Mouse (Mus musculus) hindbrain, embryonic 16.5 days (tissue): ENCODE data around the gene Asap2. TPM values are rescaled to one million over a fixed set of nuclear protein-coding genes. Genes with fewer than 3 reads are reported as not detected.

Experiments used
- ATAC-seq: fragments of 200-750 bp; cut with Nextera tagmentation; 2 replicates; pipeline ENCODE4 v1.8.0; 2017; ENCODE audit warnings: moderate TSS enrichment, moderate library complexity
- H3K27ac ChIP-seq: fragments of 300-500 bp; sonication (generic); 2 replicates; pipeline ENCODE4 v1.5.1; 2014; ENCODE audit warnings: low read depth, mild to moderate bottlenecking, control low read depth, low read length, moderate library complexity
- H3K27me3 ChIP-seq: fragments of 300-500 bp; sonication (generic); replicated peaks from 2 replicates; pipeline ENCODE4 v1.6.1; 2014; ENCODE audit warnings: low read length; ENCODE audit not compliant: control insufficient read depth, insufficient read depth
- H3K36me3 ChIP-seq: fragments of 300-500 bp; sonication (generic); 2 replicates; pipeline ENCODE4 v1.6.1; 2014; ENCODE audit warnings: mild to moderate bottlenecking, low read length, moderate library complexity, mixed read lengths; ENCODE audit not compliant: control insufficient read depth, insufficient read depth
- H3K4me1 ChIP-seq: fragments of 300-500 bp; sonication (generic); 2 replicates; pipeline ENCODE4 v1.6.1; 2014; ENCODE audit warnings: low read depth, low read length; ENCODE audit not compliant: control insufficient read depth, insufficient read depth
- H3K4me2 ChIP-seq: fragments of 300-500 bp; sonication (generic); 2 replicates; pipeline ENCODE4 v1.6.1; 2014; ENCODE audit warnings: mild to moderate bottlenecking, low read length, control low read depth, moderate library complexity
- H3K4me3 ChIP-seq: fragments of 300-500 bp; sonication (generic); 2 replicates; pipeline ENCODE4 v1.5.1; 2014; ENCODE audit warnings: mild to moderate bottlenecking, low read length, control low read depth, moderate library complexity
- H3K9ac ChIP-seq: fragments of 300-500 bp; sonication (generic); 2 replicates; pipeline ENCODE4 v1.6.1; 2014; ENCODE audit warnings: low read depth, mild to moderate bottlenecking, control low read depth, low read length, moderate library complexity
- H3K9me3 ChIP-seq: fragments of 300-500 bp; sonication (generic); 2 replicates; pipeline ENCODE4 v1.6.1; 2014; ENCODE audit warnings: mild to moderate bottlenecking, low read length, moderate library complexity; ENCODE audit not compliant: control insufficient read depth
- WGBS: fragments of 180-500 bp; shearing (Covaris S2); extraction: QIAGEN DNeasy Blood & Tissue Kit; methylation state at CpG from one replicate; pipeline ENCODE4 v1.1.7; 2014; 5-methylcytosine and 5-hydroxymethylcytosine counted together
- polyA plus RNA-seq: library from polyadenylated mRNA; unstranded; fragments of >200 nt; fragmentation: Nextera tagmentation; extraction: Ambion mirVana; gene quantifications from 2 replicates; pipeline ENCODE4 v1.2.1, GENCODE M21; 2015

Gene Asap2
- polyA plus RNA-seq, 1 experiment from 2014 or later, result 10.2 TPM

GRCm38 (mm10) chr12:21208172-21208795 is 218.0 kb downstream of the Asap2 start:
- Histone ChIP-seq H3K27ac (no peak overlapping the region), H3K4me2 (no peak overlapping the region), H3K36me3 (peaks cover 4% of the 10 kb centered on the region), H3K27me3 (no peaks in the 10 kb centered on the region), H3K4me3 (no peak overlapping the region), H3K9ac (no peak overlapping the region), H3K9me3 (no peaks in the 10 kb centered on the region), H3K4me1 (peaks cover 5% of the 10 kb centered on the region; the same call in 1 of the 2 replicates)
- ATAC-seq, result no peak
- WGBS, result 92% methylated on average over 11 of the region's 11 CpGs

- no peak for ATAC-seq
- no peaks in the 10 kb centered on the region for H3K9me3 ChIP-seq
- no peak overlapping the region for H3K27ac ChIP-seq
- no peaks in the 10 kb centered on the region for H3K27me3 ChIP-seq
- H3K4me1 ChIP-seq, result peaks cover 5% of the 10 kb centered on the region; the same call in 1 of the 2 replicates
- WGBS, result 72% methylated on average over 10 of the region's 10 CpGs
- no peak overlapping the region for H3K4me2 ChIP-seq
- H3K9ac ChIP-seq, result no peak overlapping the region
- no peak overlapping the region for H3K4me3 ChIP-seq
- H3K36me3 ChIP-seq, result peaks cover 12% of the 10 kb centered on the region
Measured at GRCm38 (mm10) chr12:21209273-21209672, 219.0 kb downstream of the Asap2 start.

- H3K27ac ChIP-seq, result no peak overlapping the region
- no peak for ATAC-seq
- H3K4me1 ChIP-seq, result no peaks in the 10 kb centered on the region
- H3K9ac ChIP-seq, result no peak overlapping the region
- H3K4me3 ChIP-seq, result no peak overlapping the region
- H3K4me2 ChIP-seq, result no peak overlapping the region
- H3K36me3 ChIP-seq, result peaks cover 15% of the 10 kb centered on the region
- 93% methylated on average over 17 of the region's 17 CpGs for WGBS
- H3K9me3 ChIP-seq, result no peaks in the 10 kb centered on the region
- H3K27me3 ChIP-seq, result no peaks in the 10 kb centered on the region
Measured at GRCm38 (mm10) chr12:21212876-21213275, 222.6 kb downstream of the Asap2 start.

DNA sequence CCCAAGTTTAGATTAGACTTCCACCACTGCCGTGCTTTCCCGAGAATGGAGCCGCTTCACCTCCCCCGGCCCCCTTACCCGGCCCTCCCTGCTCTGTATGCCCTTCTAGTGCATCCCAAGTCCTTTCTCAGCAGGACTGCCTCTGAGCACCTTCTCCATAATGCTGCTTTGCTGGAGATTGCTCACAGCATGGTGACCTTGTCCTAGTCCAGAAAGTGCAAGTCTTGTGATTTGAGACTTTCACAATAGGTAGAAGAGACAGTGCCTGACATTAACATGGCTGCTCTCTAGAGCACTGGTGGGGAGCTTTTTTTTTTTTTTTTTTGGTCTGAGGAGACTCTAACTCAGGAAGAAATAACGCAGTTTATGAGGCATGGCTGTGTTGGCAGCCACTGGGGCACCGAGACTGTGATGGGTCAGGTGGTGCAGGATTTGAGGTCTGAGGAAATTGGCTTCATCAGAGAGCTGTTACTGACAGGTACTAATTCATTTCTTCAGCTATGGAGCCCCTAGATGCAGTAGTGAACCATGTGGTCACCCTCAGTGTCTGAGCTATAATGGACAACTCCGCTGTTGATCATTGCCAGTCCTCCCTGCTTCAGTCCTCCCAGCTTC is 224.4 kb downstream of the Asap2 start:
- Histone ChIP-seq H3K4me1 (no peaks in the 10 kb centered on the region), H3K27ac (no peak overlapping the region), H3K4me2 (no peak overlapping the region), H3K36me3 (peaks cover 22% of the 10 kb centered on the region), H3K27me3 (no peaks in the 10 kb centered on the region), H3K4me3 (no peak overlapping the region), H3K9me3 (no peaks in the 10 kb centered on the region), H3K9ac (no peak overlapping the region)
- no peak for ATAC-seq
- WGBS, result 96% methylated on average over 8 of the region's 8 CpGs

DNA sequence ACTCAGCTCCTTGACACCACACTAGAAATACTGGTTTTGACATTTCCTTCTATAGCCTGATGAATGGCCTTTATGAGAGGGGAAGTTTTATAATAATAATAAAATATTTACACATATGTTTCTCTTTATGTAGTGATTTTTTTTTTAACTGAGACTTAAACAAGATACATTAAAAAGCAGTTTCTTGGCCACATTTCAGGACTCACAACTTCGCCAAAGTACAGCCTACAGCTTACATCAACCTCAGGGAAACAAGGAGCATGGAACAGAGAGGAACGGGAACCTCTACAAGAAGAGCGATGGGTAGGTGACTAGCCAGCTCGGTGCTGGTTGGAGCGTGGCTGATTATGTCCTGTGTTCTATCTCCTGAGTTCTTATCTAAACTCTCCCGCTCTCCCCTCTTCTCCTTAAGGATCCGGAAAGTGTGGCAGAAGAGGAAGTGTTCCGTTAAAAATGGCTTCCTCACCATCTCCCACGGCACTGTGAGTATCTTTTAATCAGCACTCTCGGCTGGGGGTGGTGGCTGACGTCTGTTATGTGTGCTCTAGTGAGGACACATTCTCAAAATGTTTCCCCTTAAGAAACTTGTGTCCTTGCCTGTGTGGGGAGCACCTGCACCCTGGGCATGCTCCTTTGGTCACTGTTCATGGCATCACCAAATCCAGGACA is 227.7 kb downstream of the Asap2 start:
- no peak for ATAC-seq
- no peak overlapping the region for H3K4me3 ChIP-seq
- no peak overlapping the region for H3K9ac ChIP-seq
- no peaks in the 10 kb centered on the region for H3K27me3 ChIP-seq
- H3K36me3 ChIP-seq, result peaks cover 22% of the 10 kb centered on the region
- no peaks in the 10 kb centered on the region for H3K4me1 ChIP-seq
- WGBS, result 83% methylated on average over 11 of the region's 11 CpGs
- H3K4me2 ChIP-seq, result no peak overlapping the region
- no peaks in the 10 kb centered on the region for H3K9me3 ChIP-seq
- no peak overlapping the region for H3K27ac ChIP-seq

GRCm38 (mm10) chr12:21220596-21220995 is 230.3 kb downstream of the Asap2 start:
- WGBS, result 68% methylated on average over 1 of the region's 1 CpGs
- Histone ChIP-seq H3K27ac (no peak overlapping the region), H3K36me3 (peaks cover 12% of the 10 kb centered on the region), H3K9me3 (no peaks in the 10 kb centered on the region), H3K4me1 (no peaks in the 10 kb centered on the region), H3K4me3 (no peak overlapping the region), H3K4me2 (no peak overlapping the region), H3K9ac (no peak overlapping the region), H3K27me3 (no peaks in the 10 kb centered on the region)
- ATAC-seq, result no peak

GRCm38 (mm10) chr12:21223923-21224322 is 233.7 kb downstream of the Asap2 start:
- Histone ChIP-seq H3K4me2 (no peak overlapping the region), H3K27me3 (no peaks in the 10 kb centered on the region)
- 91% methylated on average over 4 of the region's 4 CpGs for WGBS

GRCm38 (mm10) chr12:21225358-21225757 is 235.1 kb downstream of the Asap2 start:
- no peaks in the 10 kb centered on the region; the same call in 1 of the 2 replicates for H3K36me3 ChIP-seq
- no peak overlapping the region for H3K27ac ChIP-seq
- H3K9me3 ChIP-seq, result no peaks in the 10 kb centered on the region
- 64% methylated on average over 8 of the region's 8 CpGs for WGBS
- ATAC-seq, result 0 out of 2 replicates have a peak, but pooled peaks have one; percentile 15
- no peaks in the 10 kb centered on the region for H3K27me3 ChIP-seq
- peaks cover 11% of the 10 kb centered on the region for H3K4me1 ChIP-seq
- no peak overlapping the region for H3K4me2 ChIP-seq
- H3K4me3 ChIP-seq, result no peak overlapping the region
- no peak overlapping the region for H3K9ac ChIP-seq

More at GRCm38 (mm10) chr12:21223923-21224322, 233.7 kb downstream of the Asap2 start:
- H3K4me3 ChIP-seq, result no peak overlapping the region
- no peak overlapping the region for H3K27ac ChIP-seq
- peaks cover 11% of the 10 kb centered on the region for H3K4me1 ChIP-seq
- no peaks in the 10 kb centered on the region for H3K9me3 ChIP-seq
- H3K9ac ChIP-seq, result no peak overlapping the region
- no peaks in the 10 kb centered on the region; the same call in 1 of the 2 replicates for H3K36me3 ChIP-seq
- ATAC-seq, result no peak

- H3K9me3 ChIP-seq, result no peaks in the 10 kb centered on the region
- peaks cover 11% of the 10 kb centered on the region for H3K4me1 ChIP-seq
- ATAC-seq, result peak; percentile 15; the same call in 1 of the 2 replicates
- H3K27ac ChIP-seq, result no peak overlapping the region; the same call in 1 of the 2 replicates
- H3K36me3 ChIP-seq, result peaks cover 3% of the 10 kb centered on the region; the same call in 1 of the 2 replicates
- no peaks in the 10 kb centered on the region for H3K27me3 ChIP-seq
- H3K4me2 ChIP-seq, result no peak overlapping the region
- H3K4me3 ChIP-seq, result no peak overlapping the region
- WGBS, result 90% methylated on average over 9 of the region's 9 CpGs
- H3K9ac ChIP-seq, result no peak overlapping the region
Measured at GRCm38 (mm10) chr12:21226316-21226715, 236.1 kb downstream of the Asap2 start.
